Mouse (Mus musculus): ENCODE measurements around the gene Dnah8. TPM values are rescaled to one million over a fixed set of nuclear protein-coding genes. Genes with fewer than 3 reads are reported as not detected.
A peak's percentile ranks its signal among the peaks of the same experiment; 100 is the strongest.

Dnah8 gene
- polyA plus RNA-seq, 1 experiment from 2014 or later: 0.76 TPM

DNA sequence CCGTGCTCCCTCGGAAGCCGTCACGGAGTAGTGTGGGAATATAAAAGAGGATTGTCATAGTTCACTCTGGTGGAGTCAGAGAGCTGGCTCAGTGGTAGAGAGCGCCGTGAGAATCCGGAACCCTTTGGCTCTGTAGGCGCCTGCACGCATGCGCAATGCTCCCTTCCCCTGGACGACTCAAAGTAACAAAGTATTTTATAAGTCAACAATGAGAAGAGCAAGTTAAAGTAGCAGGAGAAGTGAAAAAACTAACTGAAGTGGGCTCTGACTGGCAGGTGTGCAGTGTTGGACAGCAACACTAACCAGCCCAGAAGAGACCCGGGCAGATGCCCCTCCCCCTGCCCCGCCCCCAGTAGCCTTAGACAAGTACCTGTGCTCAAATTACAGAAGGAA is 34.0 kb downstream of the Dnah8 start:
- Histone ChIP-seq H3K4me3 (ENCODE audit: low read depth, low read length) (peak overlapping the region; percentile 30), H3K9ac (ENCODE audit: low read length) (peak overlapping the region; percentile 45), H3K4me1 (replicated peaks; ENCODE audit: control insufficient read depth, insufficient read depth, low read length) (no peaks in the 10 kb centered on the region), H3K4me2 (ENCODE audit: low read depth, low read length, severe bottlenecking) (peak overlapping the region; percentile 48), H3K27ac (ENCODE audit: low read depth, low read length) (no peak overlapping the region), H3K36me3 (ENCODE audit: control insufficient read depth, insufficient read depth, low read length) (no peaks in the 10 kb centered on the region), H3K27me3 (ENCODE audit: control insufficient read depth, insufficient read depth, low read length) (no peaks in the 10 kb centered on the region), H3K9me3 (ENCODE audit: control insufficient read depth, low read length) (no peaks in the 10 kb centered on the region)
- ATAC-seq (replicated peaks; ENCODE audit: low FRiP score) (peak; percentile 55; the same call in 1 of the 2 replicates), DNase-seq (ENCODE audit: low spot score) (peak; percentile 59)
- 15% methylated on average over 13 of the region's 13 CpGs for WGBS

DNA sequence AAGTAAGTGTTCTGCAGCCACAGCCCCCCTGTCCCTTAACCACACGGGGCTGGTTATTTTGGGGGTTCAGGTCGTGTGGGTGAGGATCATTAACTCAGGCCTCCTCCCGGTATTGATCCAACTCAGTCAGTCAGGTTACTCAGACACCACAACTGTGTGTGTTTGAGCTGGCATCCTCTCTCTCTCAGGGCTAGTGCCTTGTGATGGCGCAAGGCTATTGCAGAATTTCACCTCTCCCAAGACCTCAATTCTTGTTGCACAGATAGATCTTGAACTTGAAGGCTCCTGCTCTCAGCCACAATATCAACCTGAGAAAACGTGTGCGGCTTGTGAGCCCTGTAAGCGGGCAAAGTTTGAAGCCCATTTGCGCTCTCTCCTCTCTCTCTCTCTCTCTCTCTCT is 38.0 kb downstream of the Dnah8 start:
- Histone ChIP-seq H3K9ac (ENCODE audit: low read length) (no peak overlapping the region), H3K4me3 (ENCODE audit: low read depth, low read length) (no peak overlapping the region)
- ATAC-seq (replicated peaks; ENCODE audit: low FRiP score): no peak

DNA sequence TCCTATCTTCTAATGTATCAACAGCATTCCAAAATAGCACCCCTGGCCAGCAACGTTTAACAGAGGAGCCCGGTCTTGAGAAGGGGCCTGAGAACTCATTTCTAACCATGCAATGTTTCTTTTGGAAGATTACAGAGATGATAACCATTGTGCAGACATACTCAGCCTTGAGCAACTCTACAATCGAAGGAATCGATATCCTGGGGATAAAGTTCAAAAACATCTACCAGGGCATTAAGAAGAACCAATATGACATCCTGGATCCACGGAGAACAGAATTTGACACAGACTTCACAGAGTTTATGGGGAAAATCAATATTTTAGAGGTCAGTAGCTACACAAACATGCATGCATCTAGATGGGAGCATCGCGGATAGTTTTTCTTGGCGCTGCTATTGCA is 39.0 kb downstream of the Dnah8 start:
- peaks cover 5% of the 10 kb centered on the region; the same call in 1 of the 2 replicates for H3K9me3 ChIP-seq (ENCODE audit: control insufficient read depth, low read length)
- H3K4me2 ChIP-seq (ENCODE audit: low read depth, low read length, severe bottlenecking): no peak overlapping the region
- DNase-seq (ENCODE audit: low spot score) (no peak), ATAC-seq (replicated peaks; ENCODE audit: low FRiP score) (no peak)
- H3K27me3 ChIP-seq (ENCODE audit: control insufficient read depth, insufficient read depth, low read length): no peaks in the 10 kb centered on the region
- no peaks in the 10 kb centered on the region for H3K4me1 ChIP-seq (replicated peaks; ENCODE audit: control insufficient read depth, insufficient read depth, low read length)
- H3K9ac ChIP-seq (ENCODE audit: low read length): no peak overlapping the region
- no peaks in the 10 kb centered on the region for H3K36me3 ChIP-seq (ENCODE audit: control insufficient read depth, insufficient read depth, low read length)
- 92% methylated on average over 8 of the region's 8 CpGs for WGBS
- no peak overlapping the region for H3K4me3 ChIP-seq (ENCODE audit: low read depth, low read length)
- H3K27ac ChIP-seq (ENCODE audit: low read depth, low read length): no peak overlapping the region

More for the DNA sequence above, 38.0 kb downstream of the Dnah8 start:
- no peaks in the 10 kb centered on the region for H3K27me3 ChIP-seq (ENCODE audit: control insufficient read depth, insufficient read depth, low read length)
- H3K4me2 ChIP-seq (ENCODE audit: low read depth, low read length, severe bottlenecking): no peak overlapping the region
- H3K36me3 ChIP-seq (ENCODE audit: control insufficient read depth, insufficient read depth, low read length): no peaks in the 10 kb centered on the region
- no peak for DNase-seq (ENCODE audit: low spot score)
- 81% methylated on average over 8 of the region's 8 CpGs for WGBS
- no peaks in the 10 kb centered on the region for H3K4me1 ChIP-seq (replicated peaks; ENCODE audit: control insufficient read depth, insufficient read depth, low read length)
- H3K27ac ChIP-seq (ENCODE audit: low read depth, low read length): no peak overlapping the region
- H3K9me3 ChIP-seq (ENCODE audit: control insufficient read depth, low read length): peaks cover 5% of the 10 kb centered on the region; the same call in 1 of the 2 replicates

DNA sequence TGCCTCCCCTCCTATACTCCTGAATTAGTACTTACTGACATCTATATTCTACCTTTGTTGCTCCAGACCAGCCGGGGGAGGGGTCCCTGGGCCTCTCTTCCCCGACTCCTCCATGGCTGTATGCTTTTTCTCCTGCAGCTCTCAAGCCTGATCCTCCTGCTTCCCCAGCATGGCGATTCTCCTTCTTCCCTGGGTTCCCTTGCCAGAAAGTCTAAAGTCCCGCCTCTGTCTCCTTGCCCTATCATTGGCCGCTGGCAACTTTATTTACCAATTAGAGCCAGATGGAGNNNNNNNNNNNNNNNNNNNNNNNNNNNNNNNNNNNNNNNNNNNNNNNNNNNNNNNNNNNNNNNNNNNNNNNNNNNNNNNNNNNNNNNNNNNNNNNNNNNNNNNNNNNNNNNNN is 40.7 kb downstream of the Dnah8 start:
- H3K9ac ChIP-seq (ENCODE audit: low read length): no peak overlapping the region
- 80% methylated on average over 5 of the region's 5 CpGs for WGBS

DNA sequence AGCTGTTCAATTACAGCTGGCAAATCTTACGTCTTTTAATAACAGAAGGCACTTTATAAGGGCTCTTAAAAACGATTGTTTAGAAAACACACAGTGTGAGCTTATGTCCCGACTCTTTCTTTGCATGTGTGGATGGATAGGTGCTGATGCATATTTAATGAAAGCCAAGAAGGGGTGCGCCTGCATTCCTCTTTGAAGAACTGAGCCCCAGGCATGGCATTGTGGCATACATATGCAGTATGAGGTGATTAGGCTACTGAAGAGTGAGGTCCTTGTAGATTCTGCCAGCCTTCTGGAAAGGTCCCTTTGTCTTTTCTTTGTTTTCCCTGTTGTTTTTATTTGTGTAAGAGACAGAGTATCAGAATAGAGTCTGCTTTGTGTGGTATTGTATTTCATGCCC is 48.4 kb downstream of the Dnah8 start:
- H3K4me2 ChIP-seq (ENCODE audit: low read depth, low read length, severe bottlenecking): no peak overlapping the region
- no peaks in the 10 kb centered on the region for H3K4me1 ChIP-seq (replicated peaks; ENCODE audit: control insufficient read depth, insufficient read depth, low read length)
- H3K27ac ChIP-seq (ENCODE audit: low read depth, low read length): no peak overlapping the region
- WGBS: 56% methylated on average over 4 of the region's 4 CpGs
- no peak overlapping the region for H3K4me3 ChIP-seq (ENCODE audit: low read depth, low read length)
- DNase-seq (ENCODE audit: low spot score): no peak
- no peaks in the 10 kb centered on the region for H3K9me3 ChIP-seq (ENCODE audit: control insufficient read depth, low read length)
- H3K36me3 ChIP-seq (ENCODE audit: control insufficient read depth, insufficient read depth, low read length): no peaks in the 10 kb centered on the region
- H3K9ac ChIP-seq (ENCODE audit: low read length): no peak overlapping the region
- no peak for ATAC-seq (replicated peaks; ENCODE audit: low FRiP score)
- no peaks in the 10 kb centered on the region for H3K27me3 ChIP-seq (ENCODE audit: control insufficient read depth, insufficient read depth, low read length)

More for the DNA sequence above, 40.7 kb downstream of the Dnah8 start:
- H3K27ac ChIP-seq (ENCODE audit: low read depth, low read length): no peak overlapping the region
- no peak overlapping the region for H3K4me2 ChIP-seq (ENCODE audit: low read depth, low read length, severe bottlenecking)
- ATAC-seq (replicated peaks; ENCODE audit: low FRiP score) (no peak), DNase-seq (ENCODE audit: low spot score) (no peak)
- no peak overlapping the region for H3K4me3 ChIP-seq (ENCODE audit: low read depth, low read length)
- H3K9me3 ChIP-seq (ENCODE audit: control insufficient read depth, low read length): peaks cover 5% of the 10 kb centered on the region; the same call in 1 of the 2 replicates
- no peaks in the 10 kb centered on the region for H3K36me3 ChIP-seq (ENCODE audit: control insufficient read depth, insufficient read depth, low read length)
- no peaks in the 10 kb centered on the region for H3K27me3 ChIP-seq (ENCODE audit: control insufficient read depth, insufficient read depth, low read length)
- no peaks in the 10 kb centered on the region for H3K4me1 ChIP-seq (replicated peaks; ENCODE audit: control insufficient read depth, insufficient read depth, low read length)

DNA sequence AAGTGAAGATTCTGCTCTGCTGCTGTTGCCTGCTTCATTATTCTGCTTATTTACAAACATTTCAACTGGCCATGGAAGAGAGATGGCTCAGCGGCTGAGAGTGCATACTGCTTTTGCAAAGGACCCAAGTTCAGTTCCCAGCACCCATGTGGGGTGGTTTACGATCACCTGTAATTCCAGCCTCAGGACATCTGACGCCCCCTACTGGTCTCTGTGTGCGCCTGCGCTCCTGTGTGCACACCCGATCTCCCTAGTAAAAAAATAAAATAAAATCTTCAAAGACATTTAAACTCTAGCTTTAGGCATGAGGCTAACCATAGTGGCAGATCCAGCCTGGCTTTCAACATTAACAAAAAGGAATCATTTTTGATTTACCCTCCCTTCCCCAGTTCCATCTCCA is 48.9 kb downstream of the Dnah8 start:
- Histone ChIP-seq H3K9me3 (ENCODE audit: control insufficient read depth, low read length) (no peaks in the 10 kb centered on the region), H3K27me3 (ENCODE audit: control insufficient read depth, insufficient read depth, low read length) (no peaks in the 10 kb centered on the region), H3K9ac (ENCODE audit: low read length) (no peak overlapping the region), H3K4me2 (ENCODE audit: low read depth, low read length, severe bottlenecking) (no peak overlapping the region), H3K36me3 (ENCODE audit: control insufficient read depth, insufficient read depth, low read length) (no peaks in the 10 kb centered on the region), H3K4me3 (ENCODE audit: low read depth, low read length) (no peak overlapping the region), H3K27ac (ENCODE audit: low read depth, low read length) (no peak overlapping the region), H3K4me1 (replicated peaks; ENCODE audit: control insufficient read depth, insufficient read depth, low read length) (no peaks in the 10 kb centered on the region)
- 93% methylated on average over 6 of the region's 6 CpGs for WGBS
- ATAC-seq (replicated peaks; ENCODE audit: low FRiP score) (no peak), DNase-seq (ENCODE audit: low spot score) (no peak)

DNA sequence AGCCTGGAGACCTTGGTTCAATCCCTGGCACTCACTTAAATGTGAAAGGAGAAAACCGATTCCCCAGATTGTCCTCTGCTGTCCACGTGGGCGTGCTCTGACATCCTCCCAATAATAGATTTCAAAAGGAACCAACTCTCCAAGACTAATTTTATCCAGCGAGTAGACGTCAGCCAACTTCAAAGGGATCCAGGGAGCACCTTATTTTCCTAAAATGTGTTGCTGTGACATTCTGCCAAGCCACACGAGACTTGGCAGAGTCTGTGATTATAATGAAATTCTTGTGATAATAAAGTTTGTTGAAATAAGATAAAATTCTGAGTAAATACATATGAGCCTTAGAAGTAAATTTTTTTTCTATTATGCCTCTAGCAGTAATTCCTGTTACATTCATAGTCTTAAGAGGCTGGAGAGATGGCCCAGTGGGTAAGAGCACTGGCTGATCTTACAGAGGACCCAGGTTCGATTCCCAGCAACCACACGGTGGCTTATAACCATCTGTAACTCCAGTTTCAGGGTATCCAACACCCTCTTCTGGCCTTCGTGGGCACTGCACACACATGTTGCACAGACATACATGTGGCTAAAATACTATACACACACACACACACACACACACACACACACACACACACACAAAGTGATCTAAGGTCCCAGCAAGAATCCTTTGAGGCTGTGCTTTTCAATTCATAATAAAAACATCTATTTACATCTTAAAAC is 51.0 kb downstream of the Dnah8 start:
- Histone ChIP-seq H3K9me3 (ENCODE audit: control insufficient read depth, low read length) (no peaks in the 10 kb centered on the region), H3K9ac (ENCODE audit: low read length) (no peak overlapping the region), H3K36me3 (ENCODE audit: control insufficient read depth, insufficient read depth, low read length) (no peaks in the 10 kb centered on the region), H3K27me3 (ENCODE audit: control insufficient read depth, insufficient read depth, low read length) (no peaks in the 10 kb centered on the region), H3K4me1 (replicated peaks; ENCODE audit: control insufficient read depth, insufficient read depth, low read length) (no peaks in the 10 kb centered on the region), H3K4me3 (ENCODE audit: low read depth, low read length) (no peak overlapping the region), H3K4me2 (ENCODE audit: low read depth, low read length, severe bottlenecking) (no peak overlapping the region), H3K27ac (ENCODE audit: low read depth, low read length) (no peak overlapping the region)
- DNase-seq (ENCODE audit: low spot score) (no peak), ATAC-seq (replicated peaks; ENCODE audit: low FRiP score) (no peak)
- WGBS: 90% methylated on average over 9 of the region's 9 CpGs

DNA sequence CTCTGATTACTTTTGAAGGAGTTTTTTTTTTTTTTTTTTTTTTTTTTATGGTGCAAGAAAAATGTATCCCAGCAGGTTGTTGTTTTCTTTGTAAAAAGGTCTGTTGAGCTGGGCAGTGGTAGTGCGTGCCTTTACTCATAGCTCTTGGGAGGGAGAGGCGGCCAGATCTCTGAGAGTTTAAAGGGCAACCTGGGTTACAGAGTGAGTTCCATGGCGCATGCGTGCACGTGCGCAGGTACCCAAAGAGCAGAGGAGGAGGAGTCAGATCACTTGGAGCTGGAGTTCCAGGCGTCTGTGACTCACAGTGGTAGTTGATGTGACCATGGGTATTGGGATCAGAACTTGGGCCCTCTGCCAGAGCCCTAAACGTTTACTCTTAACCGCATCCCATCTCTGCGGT is 54.4 kb downstream of the Dnah8 start:
- no peak for ATAC-seq (replicated peaks; ENCODE audit: low FRiP score)
- Histone ChIP-seq H3K27me3 (ENCODE audit: control insufficient read depth, insufficient read depth, low read length) (no peaks in the 10 kb centered on the region), H3K4me1 (replicated peaks; ENCODE audit: control insufficient read depth, insufficient read depth, low read length) (no peaks in the 10 kb centered on the region), H3K4me2 (ENCODE audit: low read depth, low read length, severe bottlenecking) (no peak overlapping the region), H3K27ac (ENCODE audit: low read depth, low read length) (no peak overlapping the region), H3K4me3 (ENCODE audit: low read depth, low read length) (no peak overlapping the region), H3K36me3 (ENCODE audit: control insufficient read depth, insufficient read depth, low read length) (no peaks in the 10 kb centered on the region), H3K9me3 (ENCODE audit: control insufficient read depth, low read length) (no peaks in the 10 kb centered on the region), H3K9ac (ENCODE audit: low read length) (no peak overlapping the region)
- 92% methylated on average over 10 of the region's 10 CpGs for WGBS
- DNase-seq (ENCODE audit: low spot score): no peak

DNA sequence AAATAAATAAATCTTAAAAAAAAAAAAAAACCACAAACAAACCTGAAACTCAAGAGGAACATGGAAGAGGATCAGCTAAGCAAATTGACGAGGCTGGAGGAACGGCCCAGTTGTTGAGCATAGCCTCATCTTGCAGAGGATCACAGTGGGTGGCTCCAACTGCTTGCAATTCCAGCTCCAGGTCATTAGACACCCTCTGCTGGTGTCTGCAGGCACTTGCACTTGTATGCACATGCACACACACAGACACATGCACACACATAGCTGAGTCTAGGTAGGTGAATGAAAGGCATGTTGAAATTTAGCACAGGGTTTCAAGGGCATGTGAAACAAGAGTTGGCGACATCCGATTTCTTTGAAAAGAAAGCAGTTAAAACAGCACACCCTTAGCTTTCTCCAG is 55.5 kb downstream of the Dnah8 start:
- no peaks in the 10 kb centered on the region for H3K9me3 ChIP-seq (ENCODE audit: control insufficient read depth, low read length)
- H3K36me3 ChIP-seq (ENCODE audit: control insufficient read depth, insufficient read depth, low read length): no peaks in the 10 kb centered on the region
- H3K4me2 ChIP-seq (ENCODE audit: low read depth, low read length, severe bottlenecking): no peak overlapping the region
- no peaks in the 10 kb centered on the region for H3K27me3 ChIP-seq (ENCODE audit: control insufficient read depth, insufficient read depth, low read length)
- DNase-seq (ENCODE audit: low spot score): no peak
- ATAC-seq (replicated peaks; ENCODE audit: low FRiP score): no peak
- no peak overlapping the region for H3K4me3 ChIP-seq (ENCODE audit: low read depth, low read length)
- WGBS: 98% methylated on average over 4 of the region's 4 CpGs
- no peak overlapping the region for H3K27ac ChIP-seq (ENCODE audit: low read depth, low read length)
- H3K4me1 ChIP-seq (replicated peaks; ENCODE audit: control insufficient read depth, insufficient read depth, low read length): no peaks in the 10 kb centered on the region
- H3K9ac ChIP-seq (ENCODE audit: low read length): no peak overlapping the region

Data from forebrain, embryonic 11.5 days (tissue).